Mouse (Mus musculus) MEL (cell line): ENCODE measurements around the gene Susd4. TPM values are rescaled to one million over a fixed set of nuclear protein-coding genes. Genes with fewer than 3 reads are reported as not detected.

ENCODE experiments used
- DNase-seq: peaks from one replicate; pipeline ENCODE4 v3.0.0; 2011; ENCODE audit warnings: low read depth, low spot score
- H3K27ac ChIP-seq: 2 replicates; pipeline ENCODE4 v1.5.1; 2012; ENCODE audit warnings: low read depth, mild to moderate bottlenecking, control low read depth, low read length, moderate library complexity; ENCODE audit not compliant: control insufficient read depth
- H3K27me3 ChIP-seq, 2 experiments: fragments of 150-350 bp in 1 of 2; sonication (generic) in 1 of 2; 2 replicates each; pipeline ENCODE4 v1.6.1; 2012; ENCODE audit warnings: low read length in 2 of 2, mild to moderate bottlenecking in 2 of 2, improper control_type of control experiment in 1 of 2, moderate library complexity in 1 of 2; ENCODE audit not compliant: insufficient read depth in 2 of 2, control insufficient read depth in 1 of 2
- H3K36me3 ChIP-seq, 2 experiments: 2 replicates each; pipeline ENCODE4 v1.6.1; 2012 to 2014; ENCODE audit warnings: low read length in 2 of 2, improper control_type of control experiment in 1 of 2, inconsistent platforms in 1 of 2, mild to moderate bottlenecking in 1 of 2; ENCODE audit not compliant: insufficient read depth in 2 of 2, control insufficient read depth in 1 of 2
- H3K4me1 ChIP-seq, 2 experiments: fragments of 150-350 bp in 1 of 2; sonication (generic) in 1 of 2; 2 replicates each; pipeline ENCODE4 v1.6.1; 2012; ENCODE audit warnings: low read length in 2 of 2, improper control_type of control experiment in 1 of 2, mild to moderate bottlenecking in 1 of 2; ENCODE audit not compliant: insufficient read depth in 2 of 2, control insufficient read depth in 1 of 2
- H3K4me3 ChIP-seq, 2 experiments: fragments of 150-350 bp in 1 of 2; sonication (generic) in 1 of 2; 2 replicates each; pipeline ENCODE4 v1.5.1; 2012; ENCODE audit warnings: low read depth in 2 of 2, low read length in 2 of 2, mild to moderate bottlenecking in 2 of 2, moderate library complexity in 2 of 2, control low read depth in 1 of 2, improper control_type of control experiment in 1 of 2; ENCODE audit not compliant: control insufficient read depth in 1 of 2, insufficient read depth in 1 of 2
- H3K79me2 ChIP-seq: 2 replicates; pipeline ENCODE4 v1.6.1; 2012; ENCODE audit warnings: mild to moderate bottlenecking, low read length, moderate library complexity; ENCODE audit not compliant: control insufficient read depth, poor library complexity, insufficient read depth
- H3K9ac ChIP-seq: 2 replicates; pipeline ENCODE4 v1.6.1; 2012; ENCODE audit warnings: low read depth, mild to moderate bottlenecking, control low read depth, low read length, moderate library complexity; ENCODE audit not compliant: control insufficient read depth, poor library complexity, severe bottlenecking
- H3K9me3 ChIP-seq: fragments of 150-350 bp; sonication (generic); replicated peaks from 2 replicates; pipeline ENCODE4 v1.6.1; 2012; ENCODE audit warnings: mild to moderate bottlenecking, low read length, improper control_type of control experiment, moderate library complexity; ENCODE audit not compliant: insufficient read depth
- BHLHE40 ChIP-seq: IDR thresholded peaks from 2 replicates; pipeline ENCODE4 v1.6.1; 2012; ENCODE audit warnings: low read depth, mild to moderate bottlenecking, inconsistent platforms, low read length, improper control_type of control experiment, borderline replicate concordance
- CHD1 ChIP-seq: IDR thresholded peaks from 2 replicates; pipeline ENCODE4 v1.6.1; 2012; ENCODE audit warnings: low read depth, mild to moderate bottlenecking, inconsistent platforms, low read length, improper control_type of control experiment
- CHD2 ChIP-seq: IDR thresholded peaks from 2 replicates; pipeline ENCODE4 v1.6.1; 2011; ENCODE audit warnings: low read length, improper control_type of control experiment
- E2F4 ChIP-seq: IDR thresholded peaks from 2 replicates; pipeline ENCODE4 v1.6.1; 2011; ENCODE audit warnings: low read depth, low read length, improper control_type of control experiment, borderline replicate concordance
- EP300 ChIP-seq, 2 experiments: IDR thresholded peaks; 2 replicates each; pipeline ENCODE4 v1.6.1; 2011; ENCODE audit warnings: improper control_type of control experiment in 2 of 2, low read length in 2 of 2, low read depth in 1 of 2, mild to moderate bottlenecking in 1 of 2
- ETS1 ChIP-seq: IDR thresholded peaks from 2 replicates; pipeline ENCODE4 v1.6.1; 2012; ENCODE audit warnings: low read depth, mild to moderate bottlenecking, inconsistent platforms, low read length, improper control_type of control experiment, moderate library complexity
- GABPA ChIP-seq: IDR thresholded peaks from 2 replicates; pipeline ENCODE4 v1.6.1; 2012; ENCODE audit warnings: low read depth, mild to moderate bottlenecking, inconsistent platforms, low read length, improper control_type of control experiment, moderate library complexity
- GATA1 ChIP-seq: IDR thresholded peaks from 2 replicates; pipeline ENCODE4 v1.6.1; 2011; ENCODE audit warnings: low read depth, low read length, improper control_type of control experiment
- HCFC1 ChIP-seq: IDR thresholded peaks from 2 replicates; pipeline ENCODE4 v1.6.1; 2012; ENCODE audit warnings: low read depth, mild to moderate bottlenecking, inconsistent platforms, low read length, improper control_type of control experiment, moderate library complexity
- JUND ChIP-seq: IDR thresholded peaks from 2 replicates; pipeline ENCODE4 v1.6.1; 2011; ENCODE audit warnings: low read depth, mild to moderate bottlenecking, improper control_type of control experiment, low read length
- KAT2A ChIP-seq: conservative IDR thresholded peaks from 2 replicates; pipeline ENCODE4 v1.6.1; 2012; ENCODE audit warnings: low read depth, low read length, improper control_type of control experiment, inconsistent platforms
- MAFK ChIP-seq: IDR thresholded peaks from 2 replicates; pipeline ENCODE4 v1.6.1; 2011; ENCODE audit warnings: low read depth, mild to moderate bottlenecking, low read length, improper control_type of control experiment, borderline replicate concordance
- MXI1 ChIP-seq: IDR thresholded peaks from 2 replicates; pipeline ENCODE4 v1.6.1; 2011; ENCODE audit warnings: mild to moderate bottlenecking, low read depth, low read length, improper control_type of control experiment
- MYB ChIP-seq: IDR thresholded peaks from 2 replicates; pipeline ENCODE4 v1.6.1; 2011; ENCODE audit warnings: mild to moderate bottlenecking, low read depth, low read length, improper control_type of control experiment
- MYC ChIP-seq: IDR thresholded peaks from 2 replicates; pipeline ENCODE4 v1.6.1; 2011; ENCODE audit warnings: low read depth, mild to moderate bottlenecking, low read length, improper control_type of control experiment, moderate library complexity
- NELFE ChIP-seq: IDR thresholded peaks from 2 replicates; pipeline ENCODE4 v1.6.1; 2011; ENCODE audit warnings: low read depth, low read length, improper control_type of control experiment
- NRF1 ChIP-seq: IDR thresholded peaks from 2 replicates; pipeline ENCODE4 v1.6.1; 2014; ENCODE audit warnings: low read depth, mild to moderate bottlenecking, inconsistent platforms, low read length, improper control_type of control experiment, moderate library complexity; ENCODE audit not compliant: poor library complexity, insufficient read depth, severe bottlenecking
- POLR2A ChIP-seq, 2 experiments: IDR thresholded peaks; 2 replicates each; pipeline ENCODE4 v1.6.1; 2011 to 2012; ENCODE audit warnings: low read length in 2 of 2, mild to moderate bottlenecking in 2 of 2, control low read depth in 1 of 2, improper control_type of control experiment in 1 of 2, low read depth in 1 of 2, moderate library complexity in 1 of 2; ENCODE audit not compliant: control insufficient read depth in 1 of 2, insufficient read depth in 1 of 2, poor library complexity in 1 of 2
- POLR2AphosphoS2 ChIP-seq: IDR thresholded peaks from 2 replicates; pipeline ENCODE4 v1.6.1; 2011; ENCODE audit warnings: low read length, improper control_type of control experiment
- POLR2AphosphoS5 ChIP-seq: IDR thresholded peaks from 2 replicates; pipeline ENCODE4 v1.6.1; 2012; ENCODE audit warnings: low read depth, borderline replicate concordance, mild to moderate bottlenecking, inconsistent platforms, low read length, moderate library complexity, mixed read lengths
- SIN3A ChIP-seq: IDR thresholded peaks from 2 replicates; pipeline ENCODE4 v1.6.1; 2012; ENCODE audit warnings: low read length, improper control_type of control experiment, inconsistent platforms
- SMC3 ChIP-seq: IDR thresholded peaks from 2 replicates; pipeline ENCODE4 v1.6.1; 2011; ENCODE audit warnings: low read depth, low read length, improper control_type of control experiment
- TCF12 ChIP-seq: IDR thresholded peaks from 2 replicates; pipeline ENCODE4 v1.6.1; 2014; ENCODE audit warnings: low read depth, mild to moderate bottlenecking, inconsistent platforms, low read length, improper control_type of control experiment, moderate library complexity
- USF2 ChIP-seq, 2 experiments: IDR thresholded peaks; 2 replicates each; pipeline ENCODE4 v1.6.1; 2011 to 2012; ENCODE audit warnings: improper control_type of control experiment in 2 of 2, low read length in 2 of 2, borderline replicate concordance in 1 of 2, inconsistent platforms in 1 of 2, low read depth in 1 of 2, mild to moderate bottlenecking in 1 of 2; ENCODE audit not compliant: insufficient read depth in 1 of 2
- ZC3H11A ChIP-seq: IDR thresholded peaks from 2 replicates; pipeline ENCODE4 v1.6.1; 2012; ENCODE audit warnings: low read depth, mild to moderate bottlenecking, inconsistent platforms, low read length, improper control_type of control experiment
- ZKSCAN1 ChIP-seq: IDR thresholded peaks from 2 replicates; pipeline ENCODE4 v1.6.1; 2012; ENCODE audit warnings: low read depth, mild to moderate bottlenecking, inconsistent platforms, low read length, improper control_type of control experiment, moderate library complexity
- ZMIZ1 ChIP-seq: IDR thresholded peaks from 2 replicates; pipeline ENCODE4 v1.6.1; 2012; ENCODE audit warnings: low read depth, mild to moderate bottlenecking, inconsistent platforms, low read length, improper control_type of control experiment, moderate library complexity
- polyA plus RNA-seq, 2 experiments: library from polyadenylated mRNA; stranded (reverse) in 1 of 2; unstranded in 1 of 2; fragments of >175 nt in 1 of 2; fragments of >200 nt in 1 of 2; gene quantifications; 2 replicates each; pipeline versions ENCODE4 v1.2.1 to v1.2.4; 2012; ENCODE audit warnings: low replicate concordance in 2 of 2, low read depth in 1 of 2; ENCODE audit not compliant: insufficient read length in 2 of 2, insufficient read depth in 1 of 2, missing spikeins in 1 of 2
- total RNA-seq: library from RNA; depleted of rRNA; stranded (reverse); fragments of 300-350 nt; gene quantifications from 2 replicates; pipeline ENCODE4 v1.2.3, GENCODE M21; 2012

Susd4 gene
- total and polyA plus RNA-seq, 3 experiments: not detected

- no peak for DNase-seq
- no peak overlapping the region for H3K4me3 ChIP-seq
- no peaks in the 10 kb centered on the region for H3K36me3 ChIP-seq
- no peaks in the 10 kb centered on the region for H3K27me3 ChIP-seq
- H3K4me1 ChIP-seq: no peaks in the 10 kb centered on the region
- TF ChIP-seq TCF12 (no peak), HCFC1 (no peak), ETS1 (no peak), ZMIZ1 (no peak), ZKSCAN1 (no peak), SIN3A (no peak), SMC3 (no peak), MYC (no peak), NRF1 (no peak), E2F4 (no peak), EP300 (IDR thresholded peaks at IDR 0.05; ENCODE audit: low read depth in 1 of 2, low read length in 2 of 2) (no peak), GATA1 (no peak), POLR2AphosphoS5 (no peak), CHD2 (no peak), CHD1 (no peak), KAT2A (no peak), NELFE (no peak), USF2 (IDR thresholded peaks at IDR 0.05; ENCODE audit: borderline replicate concordance in 1 of 2, insufficient read depth in 1 of 2, low read depth in 1 of 2, low read length in 2 of 2) (no peak)
- H3K79me2 ChIP-seq: no peaks in the 10 kb centered on the region
- H3K9ac ChIP-seq: no peak overlapping the region
- no peaks in the 10 kb centered on the region for H3K9me3 ChIP-seq
- no peak overlapping the region for H3K27ac ChIP-seq
Measured at GRCm38 (mm10) chr1:182878719-182879118, 115.1 kb downstream of the Susd4 start.

GRCm38 (mm10) chr1:182881246-182881645 is 117.6 kb downstream of the Susd4 start:
- H3K79me2 ChIP-seq: no peaks in the 10 kb centered on the region
- TF ChIP-seq POLR2A (IDR thresholded peaks at IDR 0.05; ENCODE audit: control insufficient read depth in 1 of 2, insufficient read depth in 1 of 2, low read depth in 1 of 2, low read length in 2 of 2, poor library complexity in 1 of 2) (no peak), MXI1 (no peak), POLR2AphosphoS2 (no peak), GABPA (no peak), NRF1 (no peak), MYB (no peak), MAFK (no peak), ZC3H11A (no peak), POLR2AphosphoS5 (no peak), EP300 (IDR thresholded peaks at IDR 0.05; ENCODE audit: low read depth in 1 of 2, low read length in 2 of 2) (no peak), CHD2 (no peak), BHLHE40 (no peak), JUND (no peak)
- no peaks in the 10 kb centered on the region for H3K27me3 ChIP-seq
- no peak overlapping the region for H3K27ac ChIP-seq
- no peak overlapping the region for H3K9ac ChIP-seq
- DNase-seq: no peak
- H3K4me3 ChIP-seq: no peak overlapping the region
- H3K9me3 ChIP-seq: no peaks in the 10 kb centered on the region
- H3K4me1 ChIP-seq: no peaks in the 10 kb centered on the region
- H3K36me3 ChIP-seq: no peaks in the 10 kb centered on the region
